Mouse (Mus musculus): Measurements from ENCODE around the gene Gys1. TPM values are rescaled to one million over a fixed set of nuclear protein-coding genes. Genes with fewer than 3 reads are reported as not detected.
A peak's percentile ranks its signal among the peaks of the same experiment; 100 is the strongest.

The Gys1 gene
- polyA plus RNA-seq, 1 experiment from 2014 or later, result 6.8 TPM

DNA sequence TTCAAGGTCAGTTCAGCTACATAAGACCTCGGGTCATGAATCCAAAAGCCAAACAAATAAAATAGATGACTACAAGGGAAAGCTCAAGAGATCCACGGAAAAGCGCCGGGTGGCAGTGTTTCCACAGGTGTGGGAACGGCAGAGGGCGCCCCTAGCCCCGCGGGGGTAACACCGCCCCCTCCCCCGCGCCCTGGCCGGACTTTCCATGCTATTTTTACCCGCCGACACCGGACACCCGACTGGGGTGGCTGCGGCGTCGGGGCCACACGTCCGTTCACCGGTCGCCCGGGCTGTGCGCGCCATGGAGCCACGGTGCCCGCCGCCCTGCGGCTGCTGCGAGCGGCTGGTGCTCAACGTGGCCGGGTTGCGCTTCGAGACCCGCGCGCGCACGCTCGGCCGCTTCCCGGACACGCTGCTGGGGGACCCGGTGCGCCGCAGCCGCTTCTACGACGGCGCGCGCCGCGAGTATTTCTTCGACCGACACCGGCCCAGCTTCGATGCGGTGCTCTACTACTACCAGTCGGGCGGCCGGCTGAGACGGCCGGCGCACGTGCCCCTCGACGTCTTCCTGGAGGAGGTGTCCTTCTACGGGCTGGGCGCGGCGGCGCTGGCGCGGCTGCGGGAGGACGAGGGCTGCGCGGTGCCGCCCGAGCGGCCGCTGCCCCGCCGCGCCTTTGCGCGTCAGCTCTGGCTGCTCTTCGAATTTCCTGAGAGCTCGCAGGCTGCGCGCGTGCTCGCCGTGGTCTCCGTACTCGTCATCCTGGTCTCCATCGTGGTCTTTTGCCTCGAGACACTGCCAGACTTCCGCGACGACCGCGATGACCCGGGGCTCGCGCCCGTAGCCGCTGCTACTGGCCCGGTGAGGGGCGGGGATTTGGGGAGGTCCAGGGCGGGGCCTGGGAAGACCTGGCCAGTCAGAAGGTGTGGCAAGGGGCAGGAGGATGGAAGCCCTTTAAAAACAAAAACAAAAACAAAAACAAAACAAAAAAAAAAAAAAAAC, 28.2 kb upstream of the Gys1 start:
- peak overlapping the region; percentile 64 for H3K4me2 ChIP-seq
- H3K4me1 ChIP-seq (replicated peaks), result peaks cover 23% of the 10 kb centered on the region
- no peaks in the 10 kb centered on the region for H3K36me3 ChIP-seq (replicated peaks)
- no peak overlapping the region for H3K27ac ChIP-seq (replicated peaks)
- no peaks in the 10 kb centered on the region for H3K9me3 ChIP-seq (replicated peaks)
- peaks cover 91% of the 10 kb centered on the region for H3K27me3 ChIP-seq
- 1% methylated on average over 114 of the region's 114 CpGs for WGBS (ENCODE audit: insufficient replicate concordance)
- ATAC-seq (ENCODE audit: insufficient read depth), result no peak
- H3K9ac ChIP-seq, result no peak overlapping the region
- peak overlapping the region; percentile 38 for H3K4me3 ChIP-seq (replicated peaks)

DNA sequence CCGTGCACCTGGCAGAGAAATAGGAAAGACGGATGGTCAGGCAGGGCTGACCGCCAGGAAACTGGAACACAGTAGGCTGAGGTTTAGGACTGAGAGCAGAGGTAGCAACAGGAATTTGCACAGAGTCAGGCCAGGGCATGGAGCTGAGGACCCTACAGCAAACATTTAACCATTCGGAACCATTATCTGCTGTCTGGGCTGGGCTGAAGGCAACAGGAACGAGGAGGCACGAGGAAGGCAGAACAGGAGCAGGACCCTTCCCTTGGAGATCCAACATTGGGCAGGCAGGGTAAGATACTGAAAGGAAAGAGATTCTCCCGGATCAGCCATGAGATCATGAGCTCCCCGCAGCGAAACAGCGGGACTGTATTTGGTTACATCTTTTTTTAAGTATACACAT, 26.8 kb upstream of the Gys1 start:
- no peak for ATAC-seq (ENCODE audit: insufficient read depth)
- Histone ChIP-seq H3K27me3 (peaks cover 91% of the 10 kb centered on the region), H3K4me2 (no peak overlapping the region), H3K36me3 (replicated peaks) (no peaks in the 10 kb centered on the region), H3K4me3 (replicated peaks) (no peak overlapping the region), H3K4me1 (replicated peaks) (peaks cover 23% of the 10 kb centered on the region), H3K27ac (replicated peaks) (no peak overlapping the region), H3K9ac (no peak overlapping the region), H3K9me3 (replicated peaks) (no peaks in the 10 kb centered on the region)
- 60% methylated on average over 10 of the region's 10 CpGs for WGBS (ENCODE audit: insufficient replicate concordance)

DNA sequence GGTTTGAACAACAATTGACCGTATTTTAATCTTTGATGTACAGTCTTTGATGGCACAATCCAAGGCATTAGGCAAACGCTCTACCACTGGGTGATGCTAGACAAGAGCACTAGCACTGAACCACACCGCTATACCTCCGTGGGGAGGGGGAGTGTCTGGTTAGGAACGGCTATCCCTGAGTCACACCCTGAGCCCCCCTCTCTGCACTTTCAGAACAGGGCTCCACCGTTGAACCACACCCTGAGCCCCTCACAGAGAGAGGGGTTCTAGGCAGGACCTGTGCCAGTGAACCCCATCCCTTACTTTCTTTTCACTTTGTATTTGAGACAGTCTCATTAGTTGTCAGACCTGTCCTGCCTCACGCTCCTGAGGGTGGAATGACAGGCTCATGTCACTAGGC, 26.3 kb upstream of the Gys1 start:
- H3K9me3 ChIP-seq (replicated peaks), result no peaks in the 10 kb centered on the region
- H3K4me2 ChIP-seq, result no peak overlapping the region
- no peak overlapping the region for H3K4me3 ChIP-seq (replicated peaks)
- H3K9ac ChIP-seq, result no peak overlapping the region
- no peak for ATAC-seq (ENCODE audit: insufficient read depth)
- no peak overlapping the region for H3K27ac ChIP-seq (replicated peaks)
- 52% methylated on average over 7 of the region's 7 CpGs for WGBS (ENCODE audit: insufficient replicate concordance)
- peaks cover 22% of the 10 kb centered on the region for H3K4me1 ChIP-seq (replicated peaks)
- peaks cover 91% of the 10 kb centered on the region for H3K27me3 ChIP-seq
- no peaks in the 10 kb centered on the region for H3K36me3 ChIP-seq (replicated peaks)

- Histone ChIP-seq H3K4me1 (replicated peaks) (peaks cover 27% of the 10 kb centered on the region), H3K4me3 (replicated peaks) (no peak overlapping the region), H3K9me3 (replicated peaks) (no peaks in the 10 kb centered on the region), H3K4me2 (no peak overlapping the region), H3K36me3 (replicated peaks) (no peaks in the 10 kb centered on the region), H3K27me3 (peaks cover 96% of the 10 kb centered on the region), H3K9ac (no peak overlapping the region), H3K27ac (replicated peaks) (no peak overlapping the region)
- no peak for ATAC-seq (ENCODE audit: insufficient read depth)
- WGBS (ENCODE audit: insufficient replicate concordance), result 75% methylated on average over 17 of the region's 17 CpGs
Observed at GRCm38 (mm10) chr7:45408949-45409348, 25.7 kb upstream of the Gys1 start.

DNA sequence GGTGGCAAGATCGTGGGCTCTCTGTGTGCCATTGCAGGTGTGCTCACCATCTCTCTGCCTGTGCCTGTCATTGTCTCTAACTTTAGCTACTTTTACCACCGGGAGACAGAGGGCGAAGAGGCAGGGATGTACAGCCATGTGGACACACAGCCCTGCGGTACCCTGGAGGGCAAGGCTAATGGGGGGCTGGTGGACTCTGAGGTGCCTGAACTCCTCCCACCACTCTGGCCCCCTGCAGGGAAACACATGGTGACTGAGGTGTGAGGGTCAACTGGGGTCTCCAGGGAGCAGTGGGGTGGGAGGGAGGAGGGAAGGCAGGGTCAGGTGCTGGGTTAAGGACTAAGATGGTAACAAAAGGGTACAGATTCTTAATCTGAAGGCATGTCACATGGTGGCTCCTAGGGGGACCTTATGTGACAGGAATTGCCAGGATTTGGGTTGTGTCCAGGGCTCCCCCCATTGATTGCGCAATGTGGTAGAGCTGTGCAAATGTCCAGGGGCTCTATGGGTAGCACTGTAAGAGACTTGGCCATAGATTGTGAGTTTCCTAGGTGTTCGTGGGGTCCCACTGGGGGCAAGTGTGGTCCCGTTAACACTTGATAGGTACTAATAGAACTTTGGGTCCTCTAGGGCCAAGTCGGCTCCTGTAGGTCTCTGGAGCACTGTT, 25.0 kb upstream of the Gys1 start:
- WGBS (ENCODE audit: insufficient replicate concordance), result 68% methylated on average over 8 of the region's 8 CpGs
- Histone ChIP-seq H3K36me3 (replicated peaks) (no peaks in the 10 kb centered on the region), H3K9ac (no peak overlapping the region), H3K27ac (replicated peaks) (no peak overlapping the region), H3K27me3 (peaks cover 100% of the 10 kb centered on the region), H3K4me2 (no peak overlapping the region), H3K4me1 (replicated peaks) (peaks cover 33% of the 10 kb centered on the region), H3K4me3 (replicated peaks) (no peak overlapping the region), H3K9me3 (replicated peaks) (no peaks in the 10 kb centered on the region)
- no peak for ATAC-seq (ENCODE audit: insufficient read depth)

DNA sequence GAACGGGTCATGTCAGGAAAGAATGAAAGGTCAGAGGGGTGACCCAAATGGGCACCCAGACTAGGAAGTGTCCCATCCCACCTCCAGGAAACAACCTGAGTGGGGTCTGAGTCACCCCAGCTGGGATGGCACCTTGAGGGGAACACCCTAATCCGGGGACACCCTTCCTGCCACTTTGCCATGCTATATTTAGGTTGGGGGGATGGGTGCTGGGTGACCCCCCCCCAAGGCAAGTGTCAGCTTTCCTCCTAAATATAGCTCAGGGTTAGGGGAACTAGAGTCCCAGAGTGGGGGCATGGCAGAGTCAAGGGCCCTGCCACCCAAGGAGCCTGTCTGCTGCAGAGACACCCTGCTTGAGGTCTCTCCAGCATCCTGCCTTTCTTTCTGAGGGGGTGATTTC, 22.2 kb upstream of the Gys1 start:
- Histone ChIP-seq H3K36me3 (replicated peaks) (no peaks in the 10 kb centered on the region), H3K27me3 (peaks cover 100% of the 10 kb centered on the region), H3K4me3 (replicated peaks) (no peak overlapping the region), H3K27ac (replicated peaks) (no peak overlapping the region), H3K4me2 (no peak overlapping the region), H3K9ac (no peak overlapping the region), H3K4me1 (replicated peaks) (peaks cover 22% of the 10 kb centered on the region), H3K9me3 (replicated peaks) (no peaks in the 10 kb centered on the region)
- 67% methylated on average over 2 of the region's 2 CpGs for WGBS (ENCODE audit: insufficient replicate concordance)
- ATAC-seq (ENCODE audit: insufficient read depth), result no peak

- H3K27ac ChIP-seq (replicated peaks), result no peak within 1 kb of the TSS
- no peaks in the 10 kb centered on the region for H3K9me3 ChIP-seq (replicated peaks)
- no peaks in the 10 kb centered on the region for H3K36me3 ChIP-seq (replicated peaks)
- 3% methylated on average over 43 of the region's 45 CpGs for WGBS (ENCODE audit: insufficient replicate concordance)
- H3K9ac ChIP-seq, result no peak within 1 kb of the TSS
- H3K4me3 ChIP-seq (replicated peaks), result peak within 1 kb of the TSS; percentile 46
- peaks cover 100% of the 10 kb centered on the region for H3K27me3 ChIP-seq
- 0 out of 2 replicates have a peak, but pooled peaks have one; percentile 7 for ATAC-seq (ENCODE audit: insufficient read depth)
- H3K4me2 ChIP-seq, result peak within 1 kb of the TSS; percentile 65
- peaks cover 22% of the 10 kb centered on the region for H3K4me1 ChIP-seq (replicated peaks)
Observed at GRCm38 (mm10) chr7:45413113-45413863, 21.4 kb upstream of the Gys1 start, which contains the start of gene Ntf5. TSS of gene Ntf5 (plus strand) at chr7:45413695.

GRCm38 (mm10) chr7:45413864-45414739, 20.5 kb upstream of the Gys1 start:
- no peaks in the 10 kb centered on the region for H3K36me3 ChIP-seq (replicated peaks)
- no peak overlapping the region for H3K27ac ChIP-seq (replicated peaks)
- H3K4me2 ChIP-seq, result peak overlapping the region; percentile 65
- no peak overlapping the region for H3K9ac ChIP-seq
- peaks cover 100% of the 10 kb centered on the region for H3K27me3 ChIP-seq
- ATAC-seq (ENCODE audit: insufficient read depth), result 0 out of 2 replicates have a peak, but pooled peaks have one; percentile 7
- WGBS (ENCODE audit: insufficient replicate concordance), result 2% methylated on average over 27 of the region's 27 CpGs
- peak overlapping the region; percentile 46 for H3K4me3 ChIP-seq (replicated peaks)
- peaks cover 22% of the 10 kb centered on the region for H3K4me1 ChIP-seq (replicated peaks)
- no peaks in the 10 kb centered on the region for H3K9me3 ChIP-seq (replicated peaks)

DNA sequence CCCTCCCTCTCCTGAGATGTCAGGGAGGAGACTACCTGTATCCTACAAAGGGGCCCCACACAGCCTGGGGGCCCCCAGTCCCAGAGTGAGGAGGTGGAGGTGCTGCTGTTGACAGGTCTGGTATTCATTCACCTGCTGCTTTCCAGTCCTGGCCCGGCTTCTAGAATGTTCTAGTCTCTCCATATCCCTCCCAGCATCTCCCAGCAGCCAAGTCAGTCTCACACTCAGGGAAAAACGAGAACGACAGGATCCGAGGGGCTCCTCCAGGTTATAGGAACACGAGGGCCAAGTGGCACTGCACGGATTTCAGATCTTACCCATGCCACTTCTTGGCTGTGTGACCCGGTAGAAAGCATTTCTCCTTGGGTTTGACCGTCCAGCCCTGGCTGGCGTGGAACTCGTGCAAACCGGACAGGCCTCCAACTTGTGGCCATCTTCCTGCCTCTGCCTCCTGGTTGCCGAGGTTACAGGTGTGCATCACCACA, 19.9 kb upstream of the Gys1 start:
- H3K9ac ChIP-seq, result no peak overlapping the region
- no peak for ATAC-seq (ENCODE audit: insufficient read depth)
- peaks cover 22% of the 10 kb centered on the region for H3K4me1 ChIP-seq (replicated peaks)
- WGBS (ENCODE audit: insufficient replicate concordance), result 18% methylated on average over 12 of the region's 12 CpGs
- H3K4me3 ChIP-seq (replicated peaks), result no peak overlapping the region
- no peak overlapping the region for H3K27ac ChIP-seq (replicated peaks)
- no peaks in the 10 kb centered on the region for H3K36me3 ChIP-seq (replicated peaks)
- H3K4me2 ChIP-seq, result no peak overlapping the region
- H3K9me3 ChIP-seq (replicated peaks), result no peaks in the 10 kb centered on the region
- H3K27me3 ChIP-seq, result peaks cover 100% of the 10 kb centered on the region

GRCm38 (mm10) chr7:45415636-45416035, 19.0 kb upstream of the Gys1 start:
- Histone ChIP-seq H3K9ac (no peak overlapping the region), H3K27ac (replicated peaks) (no peak overlapping the region)

More at GRCm38 (mm10) chr7:45415636-45416035, 19.0 kb upstream of the Gys1 start:
- Histone ChIP-seq H3K4me2 (peak overlapping the region; percentile 10; the same call in 1 of the 2 replicates), H3K4me3 (replicated peaks) (no peak overlapping the region), H3K36me3 (replicated peaks) (no peaks in the 10 kb centered on the region), H3K27me3 (peaks cover 100% of the 10 kb centered on the region), H3K9me3 (replicated peaks) (no peaks in the 10 kb centered on the region), H3K4me1 (replicated peaks) (peaks cover 22% of the 10 kb centered on the region)
- ATAC-seq (ENCODE audit: insufficient read depth), result no peak
- 8% methylated on average over 37 of the region's 37 CpGs for WGBS (ENCODE audit: insufficient replicate concordance)

Data from liver, embryonic 15.5 days (tissue).